Comparison of ENCODE assay signal across 10 mouse cellular contexts in the genomic region with DNA sequence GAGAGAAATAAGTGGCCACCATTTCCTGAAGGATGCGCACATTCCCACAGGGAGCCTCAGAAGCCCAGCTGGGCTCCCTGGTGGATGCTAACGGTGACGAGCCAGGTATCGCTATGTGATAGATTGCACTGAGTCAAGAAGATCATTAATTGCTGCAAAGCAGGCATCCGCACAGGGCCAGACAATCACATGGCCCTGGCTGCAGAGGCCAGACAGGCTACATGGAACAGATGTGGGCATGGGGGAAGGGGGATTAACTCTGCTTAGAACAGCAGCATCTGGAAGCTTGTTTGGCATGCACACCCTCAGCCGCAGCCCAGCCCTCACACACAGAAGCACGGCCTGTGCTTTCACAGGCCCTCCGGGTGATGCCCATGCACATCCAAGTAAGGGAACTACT.
DNase-seq lines count a peak whose midpoint lies in the region; ATAC-seq and TF ChIP-seq lines count a peak whose summit lies in the region.
"Had no signal": no experiment of that assay in that cellular context is flagged by ENCODE, and none has a peak within 500 bp of the region (broad histone marks: within the 10 kb centered on the region; RNA-seq: fewer than 3 reads in every experiment).

No protein-coding gene starts in this region.

- no peak for ATAC-seq in megakaryocyte-erythroid progenitor cell, adult 5-6 weeks (replicated peaks; ENCODE audit: low FRiP score, low TSS enrichment, poor library complexity, severe bottlenecking)
- no peak for ATAC-seq in megakaryocyte, adult 5-6 weeks (ENCODE audit: poor library complexity, severe bottlenecking)

- no peak for TF ChIP-seq CTCF in layer of hippocampus, adult 2 months (conservative IDR thresholded peaks at IDR 0.05)

- peak overlapping the region; percentile 82 for H3K27ac ChIP-seq in layer of hippocampus, adult 2 months
- H3K27ac ChIP-seq: limb, embryonic 15.5 days had no signal

- H3K4me3 ChIP-seq in layer of hippocampus, adult 2 months = peak overlapping the region; percentile 9; the same call in 1 of the 2 replicates
- H3K4me3 ChIP-seq: limb, embryonic 15.5 days had no signal

- DNase-seq in layer of hippocampus, adult 2 months (ENCODE audit: low spot score in 2 of 2) = no peak
- DNase-seq in layer of hippocampus, postnatal 14 days (ENCODE audit: low spot score in 2 of 2) = no peak
- peak; percentile 67 for DNase-seq in embryo, embryonic 11 days
- DNase-seq in forelimb bud, embryonic 11.5 days (ENCODE audit: low read depth, low spot score) = peak; percentile 79
- DNase-seq in neural tube, embryonic 10.5 days (ENCODE audit: extremely low spot score, low spot score) = peak; percentile 43
- no peak for DNase-seq in right cerebral cortex, postnatal 10 days (ENCODE audit: low spot score in 2 of 2)
- DNase-seq: thymus, postnatal 14 days had no signal

Comparison
In these comparisons a context has a peak if more than half of its experiments do, and no peak if none do; other contexts are left out.
1. DNase-seq: peak in embryo, embryonic 11 days (single experiment), forelimb bud, embryonic 11.5 days (single experiment) and neural tube, embryonic 10.5 days (single experiment); none in layer of hippocampus, adult 2 months (0 of 2), layer of hippocampus, postnatal 14 days (0 of 2) and right cerebral cortex, postnatal 10 days (0 of 2).